Comparison of ENCODE assay signal across 15 mouse cellular contexts in genomic region chr14:7957049-7957448, GRCm38 (mm10). TPM values are rescaled to one million over a fixed set of nuclear protein-coding genes. Genes with fewer than 3 reads are reported as not detected.
DNase-seq lines count a peak whose midpoint lies in the region; ATAC-seq and TF ChIP-seq lines count a peak whose summit lies in the region.
"Had no signal": no experiment of that assay in that cellular context is flagged by ENCODE, and none has a peak within 500 bp of the region (broad histone marks: within the 10 kb centered on the region; RNA-seq: fewer than 3 reads in every experiment).

Gm45521 (plus strand) TSS chr14:7957288.

- peak; percentile 52 for DNase-seq in hindbrain, embryonic 10.5 days (ENCODE audit: low spot score)
- no peak for DNase-seq in hindbrain, embryonic 14.5 days (ENCODE audit: low spot score)
- DNase-seq in embryo, embryonic 11 days = peak; percentile 58
- peak; percentile 43 for DNase-seq in midbrain, postnatal 0 days (ENCODE audit: low spot score)
- DNase-seq in left cerebral cortex, adult 8-10 months (ENCODE audit: low spot score in 2 of 2) = no peak
- DNase-seq in right cerebral cortex, postnatal 4 days = no peak
- DNase-seq in ovary, postnatal 10 days (ENCODE audit: low spot score) = no peak
- DNase-seq: adrenal gland, postnatal 10 days; B cell, adult 2 months; kidney, postnatal 10 days; layer of hippocampus, postnatal 36 days; liver; thymus, postnatal 36 days had no signal

- H3K4me3 ChIP-seq in hindbrain, embryonic 10.5 days = no peak within 1 kb of the TSS
- H3K4me3 ChIP-seq in hindbrain, embryonic 14.5 days (replicated peaks; ENCODE audit: low read length) = no peak within 1 kb of the TSS
- H3K4me3 ChIP-seq in hindbrain, embryonic 16.5 days (ENCODE audit: low read length) = no peak within 1 kb of the TSS
- no peak within 1 kb of the TSS for H3K4me3 ChIP-seq in midbrain, postnatal 0 days (ENCODE audit: low read depth, low read length)

- no peaks in the 10 kb centered on the region for H3K27me3 ChIP-seq in hindbrain, embryonic 10.5 days (ENCODE audit: insufficient read depth, poor library complexity, severe bottlenecking)
- no peaks in the 10 kb centered on the region for H3K27me3 ChIP-seq in hindbrain, embryonic 14.5 days (ENCODE audit: control insufficient read depth, insufficient read depth, low read length)
- no peaks in the 10 kb centered on the region for H3K27me3 ChIP-seq in hindbrain, embryonic 16.5 days (replicated peaks; ENCODE audit: control insufficient read depth, insufficient read depth, low read length)
- H3K27me3 ChIP-seq in midbrain, postnatal 0 days (ENCODE audit: insufficient read depth, low read length) = no peaks in the 10 kb centered on the region

- peaks cover 28% of the 10 kb centered on the region for H3K4me1 ChIP-seq in hindbrain, embryonic 10.5 days (replicated peaks)
- H3K4me1 ChIP-seq in hindbrain, embryonic 14.5 days (replicated peaks; ENCODE audit: control insufficient read depth, insufficient read depth, low read length) = no peaks in the 10 kb centered on the region
- no peaks in the 10 kb centered on the region for H3K4me1 ChIP-seq in hindbrain, embryonic 16.5 days (ENCODE audit: control insufficient read depth, insufficient read depth, low read depth, low read length)
- no peaks in the 10 kb centered on the region for H3K4me1 ChIP-seq in midbrain, postnatal 0 days (ENCODE audit: insufficient read depth, low read length)

- no peak for TF ChIP-seq CTCF in midbrain, postnatal 0 days (IDR thresholded peaks at IDR 0.05)

- WGBS in hindbrain, embryonic 10.5 days = 49% methylated on average over 9 of the region's 9 CpGs
- WGBS in hindbrain, embryonic 14.5 days = 46% methylated on average over 9 of the region's 9 CpGs
- 47% methylated on average over 9 of the region's 9 CpGs for WGBS in hindbrain, embryonic 16.5 days
- 50% methylated on average over 9 of the region's 9 CpGs for WGBS in midbrain, postnatal 0 days

- H3K36me3 ChIP-seq in hindbrain, embryonic 10.5 days = no peaks in the 10 kb centered on the region
- no peaks in the 10 kb centered on the region for H3K36me3 ChIP-seq in hindbrain, embryonic 14.5 days (replicated peaks; ENCODE audit: control insufficient read depth, insufficient read depth)
- no peaks in the 10 kb centered on the region for H3K36me3 ChIP-seq in hindbrain, embryonic 16.5 days (ENCODE audit: control insufficient read depth, insufficient read depth, low read length)
- H3K36me3 ChIP-seq in midbrain, postnatal 0 days (ENCODE audit: insufficient read depth, low read length) = no peaks in the 10 kb centered on the region

- no peak within 1 kb of the TSS for H3K9ac ChIP-seq in hindbrain, embryonic 14.5 days
- no peak within 1 kb of the TSS for H3K9ac ChIP-seq in hindbrain, embryonic 16.5 days (ENCODE audit: low read depth, low read length)
- H3K9ac ChIP-seq in midbrain, postnatal 0 days (replicated peaks; ENCODE audit: low read length, poor library complexity, severe bottlenecking) = no peak within 1 kb of the TSS

- H3K27ac ChIP-seq in hindbrain, embryonic 10.5 days = peak within 1 kb of the TSS; percentile 54; the same call in 1 of the 2 replicates
- no peak within 1 kb of the TSS for H3K27ac ChIP-seq in hindbrain, embryonic 14.5 days
- no peak within 1 kb of the TSS for H3K27ac ChIP-seq in hindbrain, embryonic 16.5 days (ENCODE audit: low read depth, low read length)
- no peak within 1 kb of the TSS; the same call in 1 of the 2 replicates for H3K27ac ChIP-seq in midbrain, postnatal 0 days (ENCODE audit: low read depth, low read length)

- no peak for ATAC-seq in hindbrain, embryonic 14.5 days (ENCODE audit: low FRiP score)
- peak; percentile 35; the same call in 1 of the 2 replicates for ATAC-seq in hindbrain, embryonic 16.5 days
- ATAC-seq in midbrain, postnatal 0 days (ENCODE audit: low FRiP score) = peak; percentile 59

- H3K9me3 ChIP-seq in hindbrain, embryonic 10.5 days = no peaks in the 10 kb centered on the region
- H3K9me3 ChIP-seq in hindbrain, embryonic 14.5 days (ENCODE audit: control insufficient read depth, low read length) = no peaks in the 10 kb centered on the region
- no peaks in the 10 kb centered on the region for H3K9me3 ChIP-seq in hindbrain, embryonic 16.5 days (ENCODE audit: control insufficient read depth, low read length)
- H3K9me3 ChIP-seq in midbrain, postnatal 0 days (ENCODE audit: low read length) = no peaks in the 10 kb centered on the region

- H3K4me2 ChIP-seq in hindbrain, embryonic 14.5 days (replicated peaks) = no peak within 1 kb of the TSS
- H3K4me2 ChIP-seq in hindbrain, embryonic 16.5 days (ENCODE audit: low read length) = no peak within 1 kb of the TSS
- no peak within 1 kb of the TSS for H3K4me2 ChIP-seq in midbrain, postnatal 0 days (ENCODE audit: low read depth, low read length, poor library complexity, severe bottlenecking)

RNA-seq across cellular contexts. Expression of gene Gm45521, which starts in this region (rescaled TPM):
- 0.56 and 0.85 TPM in 2 replicates for polyA plus RNA-seq in hindbrain, embryonic 10.5 days (2016; fragmentation: Nextera tagmentation; extraction: Ambion mirVana)
- 0.44 and 0.51 TPM in 2 replicates for polyA plus RNA-seq in hindbrain, embryonic 14.5 days (2014; fragmentation: Nextera tagmentation; extraction: Ambion mirVana)
- 0.40 TPM in 1 of 2 replicates, not detected in the other for polyA plus RNA-seq in hindbrain, embryonic 16.5 days (2015; fragmentation: Nextera tagmentation; extraction: Ambion mirVana)
- not detected in 2 replicates for total RNA-seq in midbrain, postnatal 0 days (2014; rRNA removed)
- 0.41 and 0.53 TPM in 2 replicates for polyA plus RNA-seq in midbrain, postnatal 0 days (2015; fragmentation: Nextera tagmentation; extraction: Ambion mirVana)
- under 1 TPM in 1 of 4 experiments, not detected in 3; 0.59 TPM for total RNA-seq in left cerebral cortex, adult 8-10 months (2022)
- total RNA-seq: adrenal gland, postnatal 10 days; layer of hippocampus, postnatal 36 days had no signal
- polyA plus RNA-seq: cortical plate, adult 2 months had no signal

Comparison
In these comparisons a context has a peak if more than half of its experiments do, and no peak if none do; other contexts are left out.
1. Peak in DNase-seq and H3K27ac ChIP-seq in hindbrain, embryonic 10.5 days; RNA of the gene not detected or under 1 TPM.
2. Peak in ATAC-seq in hindbrain, embryonic 16.5 days; RNA of the gene not detected or under 1 TPM.
3. Peak in DNase-seq and ATAC-seq in midbrain, postnatal 0 days; RNA of the gene not detected or under 1 TPM.